Mouse (Mus musculus): ENCODE data around the gene Cdyl2. TPM values are rescaled to one million over a fixed set of nuclear protein-coding genes. Genes with fewer than 3 reads are reported as not detected.

The Cdyl2 gene
- polyA plus RNA-seq, 1 experiment from 2014 or later: 10.2 TPM

GRCm38 (mm10) chr8:116599728-116600127 is 133.1 kb downstream of the Cdyl2 start:
- Histone ChIP-seq H3K9ac (ENCODE audit: low read length) (no peak overlapping the region), H3K4me1 (ENCODE audit: control insufficient read depth, insufficient read depth, low read length) (no peaks in the 10 kb centered on the region), H3K36me3 (ENCODE audit: control insufficient read depth, insufficient read depth, low read length) (no peaks in the 10 kb centered on the region), H3K4me2 (ENCODE audit: low read depth) (no peak overlapping the region), H3K9me3 (ENCODE audit: control insufficient read depth, low read length) (no peaks in the 10 kb centered on the region), H3K4me3 (ENCODE audit: low read depth, low read length) (no peak overlapping the region), H3K27ac (ENCODE audit: low read depth, low read length) (no peak overlapping the region), H3K27me3 (ENCODE audit: control insufficient read depth, insufficient read depth, low read length) (no peaks in the 10 kb centered on the region)
- DNase-seq (ENCODE audit: low spot score) (no peak), ATAC-seq (ENCODE audit: insufficient read depth, low FRiP score, low TSS enrichment) (no peak)
- 80% methylated on average over 6 of the region's 6 CpGs for WGBS

- WGBS: 83% methylated on average over 10 of the region's 10 CpGs
- DNase-seq (ENCODE audit: low spot score): no peak
- H3K4me2 ChIP-seq (ENCODE audit: low read depth): no peak overlapping the region
Observed at GRCm38 (mm10) chr8:116591226-116591625, 141.6 kb downstream of the Cdyl2 start.

GRCm38 (mm10) chr8:116590546-116590945 is 142.2 kb downstream of the Cdyl2 start:
- H3K4me3 ChIP-seq (ENCODE audit: low read depth, low read length): no peak overlapping the region
- H3K36me3 ChIP-seq (ENCODE audit: control insufficient read depth, insufficient read depth, low read length): no peaks in the 10 kb centered on the region
- ATAC-seq (ENCODE audit: insufficient read depth, low FRiP score, low TSS enrichment): no peak
- DNase-seq (ENCODE audit: low spot score): no peak
- H3K4me1 ChIP-seq (ENCODE audit: control insufficient read depth, insufficient read depth, low read length): no peaks in the 10 kb centered on the region
- H3K9me3 ChIP-seq (ENCODE audit: control insufficient read depth, low read length): no peaks in the 10 kb centered on the region
- 92% methylated on average over 4 of the region's 4 CpGs for WGBS
- H3K9ac ChIP-seq (ENCODE audit: low read length): no peak overlapping the region
- H3K27ac ChIP-seq (ENCODE audit: low read depth, low read length): no peak overlapping the region
- H3K4me2 ChIP-seq (ENCODE audit: low read depth): no peak overlapping the region
- H3K27me3 ChIP-seq (ENCODE audit: control insufficient read depth, insufficient read depth, low read length): no peaks in the 10 kb centered on the region

More at GRCm38 (mm10) chr8:116591226-116591625, 141.6 kb downstream of the Cdyl2 start:
- Histone ChIP-seq H3K36me3 (ENCODE audit: control insufficient read depth, insufficient read depth, low read length) (no peaks in the 10 kb centered on the region), H3K4me1 (ENCODE audit: control insufficient read depth, insufficient read depth, low read length) (no peaks in the 10 kb centered on the region), H3K9ac (ENCODE audit: low read length) (no peak overlapping the region), H3K9me3 (ENCODE audit: control insufficient read depth, low read length) (no peaks in the 10 kb centered on the region), H3K27me3 (ENCODE audit: control insufficient read depth, insufficient read depth, low read length) (no peaks in the 10 kb centered on the region), H3K27ac (ENCODE audit: low read depth, low read length) (no peak overlapping the region), H3K4me3 (ENCODE audit: low read depth, low read length) (no peak overlapping the region)
- ATAC-seq (ENCODE audit: insufficient read depth, low FRiP score, low TSS enrichment): no peak

- Histone ChIP-seq H3K9me3 (ENCODE audit: control insufficient read depth, low read length) (no peaks in the 10 kb centered on the region), H3K27me3 (ENCODE audit: control insufficient read depth, insufficient read depth, low read length) (no peaks in the 10 kb centered on the region), H3K27ac (ENCODE audit: low read depth, low read length) (no peak overlapping the region), H3K4me1 (ENCODE audit: control insufficient read depth, insufficient read depth, low read length) (no peaks in the 10 kb centered on the region), H3K36me3 (ENCODE audit: control insufficient read depth, insufficient read depth, low read length) (no peaks in the 10 kb centered on the region), H3K4me2 (ENCODE audit: low read depth) (no peak overlapping the region), H3K9ac (ENCODE audit: low read length) (no peak overlapping the region), H3K4me3 (ENCODE audit: low read depth, low read length) (no peak overlapping the region)
- 84% methylated on average over 14 of the region's 14 CpGs for WGBS
- ATAC-seq (ENCODE audit: insufficient read depth, low FRiP score, low TSS enrichment) (no peak), DNase-seq (ENCODE audit: low spot score) (no peak)
Observed at GRCm38 (mm10) chr8:116590106-116590505, 142.7 kb downstream of the Cdyl2 start.

GRCm38 (mm10) chr8:116587616-116588468 is 144.9 kb downstream of the Cdyl2 start:
- H3K4me1 ChIP-seq (ENCODE audit: control insufficient read depth, insufficient read depth, low read length): no peaks in the 10 kb centered on the region
- H3K9me3 ChIP-seq (ENCODE audit: control insufficient read depth, low read length): no peaks in the 10 kb centered on the region
- H3K4me2 ChIP-seq (ENCODE audit: low read depth): no peak overlapping the region
- no peaks in the 10 kb centered on the region; the same call in none of the 2 replicates for H3K36me3 ChIP-seq (ENCODE audit: control insufficient read depth, insufficient read depth, low read length)
- no peak overlapping the region for H3K9ac ChIP-seq (ENCODE audit: low read length)
- DNase-seq (ENCODE audit: low spot score) (no peak), ATAC-seq (ENCODE audit: insufficient read depth, low FRiP score, low TSS enrichment) (no peak)
- H3K27me3 ChIP-seq (ENCODE audit: control insufficient read depth, insufficient read depth, low read length): no peaks in the 10 kb centered on the region
- H3K4me3 ChIP-seq (ENCODE audit: low read depth, low read length): no peak overlapping the region
- no peak overlapping the region for H3K27ac ChIP-seq (ENCODE audit: low read depth, low read length)
- 83% methylated on average over 19 of the region's 19 CpGs for WGBS

- Histone ChIP-seq H3K4me2 (ENCODE audit: low read depth) (no peak overlapping the region), H3K27me3 (ENCODE audit: control insufficient read depth, insufficient read depth, low read length) (no peaks in the 10 kb centered on the region), H3K27ac (ENCODE audit: low read depth, low read length) (no peak overlapping the region), H3K9me3 (ENCODE audit: control insufficient read depth, low read length) (no peaks in the 10 kb centered on the region), H3K4me3 (ENCODE audit: low read depth, low read length) (no peak overlapping the region), H3K4me1 (ENCODE audit: control insufficient read depth, insufficient read depth, low read length) (no peaks in the 10 kb centered on the region), H3K9ac (ENCODE audit: low read length) (no peak overlapping the region), H3K36me3 (ENCODE audit: control insufficient read depth, insufficient read depth, low read length) (no peaks in the 10 kb centered on the region; the same call in none of the 2 replicates)
- 89% methylated on average over 11 of the region's 11 CpGs for WGBS
- ATAC-seq (ENCODE audit: insufficient read depth, low FRiP score, low TSS enrichment) (no peak), DNase-seq (ENCODE audit: low spot score) (no peak)
Observed at GRCm38 (mm10) chr8:116581318-116582019, 151.3 kb downstream of the Cdyl2 start.

- no peak overlapping the region for H3K4me3 ChIP-seq (ENCODE audit: low read depth, low read length)
- no peak overlapping the region for H3K9ac ChIP-seq (ENCODE audit: low read length)
- no peaks in the 10 kb centered on the region for H3K9me3 ChIP-seq (ENCODE audit: control insufficient read depth, low read length)
- DNase-seq (ENCODE audit: low spot score) (no peak), ATAC-seq (ENCODE audit: insufficient read depth, low FRiP score, low TSS enrichment) (no peak)
- H3K27me3 ChIP-seq (ENCODE audit: control insufficient read depth, insufficient read depth, low read length): no peaks in the 10 kb centered on the region
- no peaks in the 10 kb centered on the region for H3K36me3 ChIP-seq (ENCODE audit: control insufficient read depth, insufficient read depth, low read length)
- no peaks in the 10 kb centered on the region for H3K4me1 ChIP-seq (ENCODE audit: control insufficient read depth, insufficient read depth, low read length)
- WGBS: 84% methylated on average over 2 of the region's 2 CpGs
- no peak overlapping the region for H3K4me2 ChIP-seq (ENCODE audit: low read depth)
- H3K27ac ChIP-seq (ENCODE audit: low read depth, low read length): no peak overlapping the region
Observed at GRCm38 (mm10) chr8:116576732-116577131, 156.1 kb downstream of the Cdyl2 start.

- Histone ChIP-seq H3K4me1 (ENCODE audit: control insufficient read depth, insufficient read depth, low read length) (no peaks in the 10 kb centered on the region), H3K27me3 (ENCODE audit: control insufficient read depth, insufficient read depth, low read length) (no peaks in the 10 kb centered on the region), H3K9ac (ENCODE audit: low read length) (no peak overlapping the region), H3K4me2 (ENCODE audit: low read depth) (no peak overlapping the region), H3K27ac (ENCODE audit: low read depth, low read length) (no peak overlapping the region), H3K4me3 (ENCODE audit: low read depth, low read length) (no peak overlapping the region), H3K9me3 (ENCODE audit: control insufficient read depth, low read length) (no peaks in the 10 kb centered on the region), H3K36me3 (ENCODE audit: control insufficient read depth, insufficient read depth, low read length) (no peaks in the 10 kb centered on the region)
- WGBS: 86% methylated on average over 5 of the region's 5 CpGs
- no peak for DNase-seq (ENCODE audit: low spot score)
- ATAC-seq (ENCODE audit: insufficient read depth, low FRiP score, low TSS enrichment): no peak
Observed at GRCm38 (mm10) chr8:116573085-116573484, 159.7 kb downstream of the Cdyl2 start.

All from neural tube, embryonic 11.5 days (tissue).